Mouse (Mus musculus) ZHBTc4 (cell line): ENCODE measurements around the gene Os9.
A peak's percentile ranks its signal among the peaks of the same experiment; 100 is the strongest.

ENCODE experiments used
- DNase-seq: peaks from one replicate; pipeline ENCODE4 v3.0.0-alpha.2; 2011; ENCODE audit warnings: low read depth, low spot score

The Os9 gene

GRCm38 (mm10) chr10:127145303-127145702 is 24.4 kb upstream of the Os9 start:
- DNase-seq: no peak

- no peak for DNase-seq
These were observed 23.6 kb upstream of the Os9 start for GRCm38 (mm10) chr10:127144536-127144935.

GRCm38 (mm10) chr10:127143228-127143627 is 22.3 kb upstream of the Os9 start:
- no peak for DNase-seq

- DNase-seq: no peak
These were observed 20.6 kb upstream of the Os9 start for GRCm38 (mm10) chr10:127141500-127141899.

GRCm38 (mm10) chr10:127140971-127141370 is 20.0 kb upstream of the Os9 start:
- no peak for DNase-seq

GRCm38 (mm10) chr10:127138328-127139141 is 17.6 kb upstream of the Os9 start:
- no peak for DNase-seq

- no peak for DNase-seq
These were observed 17.0 kb upstream of the Os9 start for GRCm38 (mm10) chr10:127137896-127138295.

GRCm38 (mm10) chr10:127136510-127136909 is 15.6 kb upstream of the Os9 start:
- DNase-seq: no peak

GRCm38 (mm10) chr10:127135118-127135836 is 14.3 kb upstream of the Os9 start:
- DNase-seq: no peak

- peak; percentile 36 for DNase-seq
These were observed 13.6 kb upstream of the Os9 start for GRCm38 (mm10) chr10:127134394-127135035.

- DNase-seq: no peak
These were observed 11.5 kb upstream of the Os9 start for GRCm38 (mm10) chr10:127132469-127132868.

GRCm38 (mm10) chr10:127129431-127129830 is 8.5 kb upstream of the Os9 start:
- DNase-seq: peak; percentile 45

GRCm38 (mm10) chr10:127127711-127128279 is 6.9 kb upstream of the Os9 start:
- no peak for DNase-seq

- DNase-seq: no peak
These were observed 5.6 kb upstream of the Os9 start for GRCm38 (mm10) chr10:127126579-127126978.

- DNase-seq: peak; percentile 75
These were observed 4.5 kb upstream of the Os9 start for GRCm38 (mm10) chr10:127125210-127126001.

GRCm38 (mm10) chr10:127123436-127123805 is 2.5 kb upstream of the Os9 start:
- DNase-seq: peak; percentile 80

- peak; percentile 69 for DNase-seq
These were observed 2.0 kb upstream of the Os9 start for GRCm38 (mm10) chr10:127122784-127123435.

GRCm38 (mm10) chr10:127122018-127122417 is 1.1 kb upstream of the Os9 start:
- DNase-seq: no peak

GRCm38 (mm10) chr10:127120301-127121065 is 448 bp downstream of the Os9 start:
- no peak for DNase-seq

GRCm38 (mm10) chr10:127119229-127119628 is 1.7 kb downstream of the Os9 start:
- no peak for DNase-seq
